Mouse (Mus musculus) forebrain, embryonic 13.5 days (tissue): Measurements from ENCODE around the gene Morn2. TPM values are rescaled to one million over a fixed set of nuclear protein-coding genes. Genes with fewer than 3 reads are reported as not detected.
A peak's percentile ranks its signal among the peaks of the same experiment; 100 is the strongest.
"Not testable (repeated sequence)": the region's sequence is repeated elsewhere in the genome, so short reads cannot be mapped to it uniquely, and the experiment has no call there.

Experiments
- ATAC-seq: fragments of 200-750 bp; cut with Nextera tagmentation; 2 replicates; pipeline ENCODE4 v1.8.0; 2017
- H3K27ac ChIP-seq: fragments of 300-500 bp; sonication (generic); 2 replicates; pipeline ENCODE4 v1.5.1; 2015; ENCODE audit warnings: inconsistent platforms, mild to moderate bottlenecking, moderate library complexity
- H3K27me3 ChIP-seq: fragments of 300-500 bp; sonication (generic); 2 replicates; pipeline ENCODE4 v1.6.1; 2015; ENCODE audit warnings: mild to moderate bottlenecking, inconsistent platforms
- H3K36me3 ChIP-seq: fragments of 300-500 bp; sonication (generic); 2 replicates; pipeline ENCODE4 v1.6.1; 2015; ENCODE audit warnings: mild to moderate bottlenecking, inconsistent platforms; ENCODE audit not compliant: poor library complexity, severe bottlenecking
- H3K4me1 ChIP-seq: fragments of 300-500 bp; sonication (generic); 2 replicates; pipeline ENCODE4 v1.6.1; 2015; ENCODE audit warnings: inconsistent platforms
- H3K4me2 ChIP-seq: fragments of 300-500 bp; sonication (generic); 2 replicates; pipeline ENCODE4 v1.6.1; 2015; ENCODE audit warnings: inconsistent platforms, mild to moderate bottlenecking, moderate library complexity
- H3K4me3 ChIP-seq: fragments of 300-500 bp; sonication (generic); 2 replicates; pipeline ENCODE4 v1.5.1; 2015; ENCODE audit warnings: mild to moderate bottlenecking, inconsistent platforms
- H3K9ac ChIP-seq: fragments of 300-500 bp; sonication (generic); 2 replicates; pipeline ENCODE4 v1.6.1; 2015; ENCODE audit warnings: mild to moderate bottlenecking, inconsistent platforms
- H3K9me3 ChIP-seq: fragments of 300-500 bp; sonication (generic); replicated peaks from 2 replicates; pipeline ENCODE4 v1.6.1; 2016; ENCODE audit warnings: inconsistent platforms
- WGBS: fragments of 180-500 bp; shearing (Covaris S2); methylation state at CpG from one replicate; pipeline ENCODE4 v1.1.7; 2015; 5-methylcytosine and 5-hydroxymethylcytosine counted together
- polyA plus RNA-seq: library from polyadenylated mRNA; unstranded; fragments of >200 nt; fragmentation: Nextera tagmentation; extraction: Ambion mirVana; gene quantifications from 2 replicates; pipeline ENCODE4 v1.2.1, GENCODE M21; 2015

Gene Morn2
- 49.0 and 51.0 TPM in 2 replicates for polyA plus RNA-seq

- Histone ChIP-seq H3K9ac (peak within 1 kb of the TSS; percentile 95), H3K9me3 (no peaks in the 10 kb centered on the region), H3K4me3 (peak within 1 kb of the TSS; percentile 89), H3K27ac (peak within 1 kb of the TSS; percentile 91), H3K4me2 (peak within 1 kb of the TSS; percentile 70), H3K4me1 (peaks cover 15% of the 10 kb centered on the region), H3K36me3 (no peaks in the 10 kb centered on the region), H3K27me3 (no peaks in the 10 kb centered on the region)
- peak; percentile 99 for ATAC-seq
- WGBS = under 1% methylated on average over 34 of the region's 35 CpGs
These were observed at the start of gene Morn2, which contains the start of gene Dhx57 for GRCm38 (mm10) chr17:80290074-80290657. TSS of gene Morn2 (plus strand) at chr17:80290203. TSS of gene Dhx57 (minus strand) at chr17:80290476.

- WGBS = 90% methylated on average over 9 of the region's 9 CpGs
- no peaks in the 10 kb centered on the region for H3K27me3 ChIP-seq
These were observed 48.4 kb upstream of the Morn2 start for GRCm38 (mm10) chr17:80241594-80241993.

DNA sequence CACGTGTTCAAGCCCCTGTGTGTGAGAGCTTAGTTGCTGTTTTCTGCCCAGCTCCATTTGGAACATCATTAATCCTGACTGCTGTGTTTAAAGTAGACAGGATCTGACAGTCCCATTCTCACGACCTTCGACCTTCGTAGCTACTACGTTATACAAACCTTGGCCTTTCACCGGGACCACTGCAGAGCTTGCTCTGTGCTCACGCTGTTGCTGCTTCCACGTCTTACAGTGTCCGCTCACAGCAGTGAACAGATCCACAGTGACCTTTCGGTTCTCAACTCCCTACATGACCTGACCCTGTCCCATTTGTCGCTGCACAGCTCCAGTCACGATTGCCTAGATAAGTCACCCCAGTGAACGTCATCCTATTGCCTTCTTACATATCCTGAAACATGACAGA lies 46.9 kb upstream of the Morn2 start:
- no peak overlapping the region for H3K27ac ChIP-seq
- H3K27me3 ChIP-seq = no peaks in the 10 kb centered on the region
- H3K4me2 ChIP-seq = no peak overlapping the region
- H3K9ac ChIP-seq = no peak overlapping the region
- H3K9me3 ChIP-seq = no peaks in the 10 kb centered on the region
- no peak for ATAC-seq
- peaks cover 96% of the 10 kb centered on the region for H3K36me3 ChIP-seq
- 88% methylated on average over 13 of the region's 13 CpGs for WGBS
- H3K4me1 ChIP-seq = no peaks in the 10 kb centered on the region
- no peak overlapping the region for H3K4me3 ChIP-seq

More at GRCm38 (mm10) chr17:80241594-80241993, 48.4 kb upstream of the Morn2 start:
- Histone ChIP-seq H3K9me3 (no peaks in the 10 kb centered on the region), H3K4me2 (no peak overlapping the region), H3K27ac (no peak overlapping the region), H3K9ac (no peak overlapping the region), H3K4me1 (no peaks in the 10 kb centered on the region), H3K36me3 (peaks cover 90% of the 10 kb centered on the region), H3K4me3 (no peak overlapping the region)
- ATAC-seq = no peak

- no peak overlapping the region for H3K27ac ChIP-seq
- no peak overlapping the region for H3K9ac ChIP-seq
- 85% methylated on average over 13 of the region's 13 CpGs for WGBS
- ATAC-seq = no peak
- no peaks in the 10 kb centered on the region for H3K4me1 ChIP-seq
- no peak overlapping the region for H3K4me2 ChIP-seq
- no peaks in the 10 kb centered on the region for H3K9me3 ChIP-seq
- H3K36me3 ChIP-seq = peaks cover 97% of the 10 kb centered on the region
- no peak overlapping the region for H3K4me3 ChIP-seq
- no peaks in the 10 kb centered on the region for H3K27me3 ChIP-seq
These were observed 37.1 kb upstream of the Morn2 start for GRCm38 (mm10) chr17:80252757-80253525.

- Histone ChIP-seq H3K4me3 (no peak overlapping the region), H3K4me2 (no peak overlapping the region), H3K9me3 (no peaks in the 10 kb centered on the region), H3K9ac (no peak overlapping the region), H3K4me1 (no peaks in the 10 kb centered on the region), H3K27ac (no peak overlapping the region), H3K27me3 (no peaks in the 10 kb centered on the region), H3K36me3 (peaks cover 97% of the 10 kb centered on the region)
- no peak for ATAC-seq
- WGBS = 95% methylated on average over 5 of the region's 5 CpGs
These were observed 35.6 kb upstream of the Morn2 start for GRCm38 (mm10) chr17:80254421-80254820.

- no peak overlapping the region for H3K4me3 ChIP-seq
- peak; percentile 38; the same call in 1 of the 2 replicates for ATAC-seq
- no peaks in the 10 kb centered on the region for H3K27me3 ChIP-seq
- H3K27ac ChIP-seq = no peak overlapping the region
- no peaks in the 10 kb centered on the region for H3K4me1 ChIP-seq
- H3K4me2 ChIP-seq = no peak overlapping the region
- H3K9me3 ChIP-seq = no peaks in the 10 kb centered on the region
- WGBS = 54% methylated on average over 13 of the region's 13 CpGs
- no peak overlapping the region for H3K9ac ChIP-seq
- peaks cover 97% of the 10 kb centered on the region for H3K36me3 ChIP-seq
These were observed 34.8 kb upstream of the Morn2 start for GRCm38 (mm10) chr17:80255208-80255607.

GRCm38 (mm10) chr17:80267065-80267464 lies 22.9 kb upstream of the Morn2 start:
- H3K9ac ChIP-seq = no peak overlapping the region
- no peak overlapping the region for H3K4me3 ChIP-seq
- no peak overlapping the region for H3K27ac ChIP-seq
- H3K4me1 ChIP-seq = no peaks in the 10 kb centered on the region
- H3K9me3 ChIP-seq = no peaks in the 10 kb centered on the region
- no peak overlapping the region for H3K4me2 ChIP-seq
- 95% methylated on average over 4 of the region's 4 CpGs for WGBS
- ATAC-seq = no peak
- peaks cover 92% of the 10 kb centered on the region for H3K36me3 ChIP-seq
- no peaks in the 10 kb centered on the region for H3K27me3 ChIP-seq

DNA sequence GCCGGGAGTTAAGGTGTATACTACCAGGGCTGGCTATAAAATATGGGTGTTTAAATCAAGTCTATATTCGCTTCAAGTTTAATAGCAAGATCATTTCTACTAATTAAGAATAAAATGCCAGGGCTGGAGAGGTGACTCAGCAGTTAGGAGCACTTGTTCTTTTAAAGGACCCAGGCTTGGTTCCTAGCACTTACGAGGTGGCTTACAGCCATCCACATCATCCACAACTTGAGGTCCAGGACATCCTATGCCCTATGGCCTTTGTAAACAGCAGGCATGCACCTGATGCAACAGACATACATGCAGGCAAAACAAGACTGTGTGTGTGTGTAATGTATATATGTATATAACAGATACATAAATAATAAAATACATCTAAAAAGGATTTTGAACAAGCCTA lies 21.9 kb upstream of the Morn2 start:
- Histone ChIP-seq H3K27ac (no peak overlapping the region), H3K4me3 (no peak overlapping the region), H3K4me2 (no peak overlapping the region), H3K9ac (no peak overlapping the region), H3K36me3 (peaks cover 92% of the 10 kb centered on the region), H3K27me3 (no peaks in the 10 kb centered on the region), H3K4me1 (no peaks in the 10 kb centered on the region), H3K9me3 (no peaks in the 10 kb centered on the region)
- 93% methylated on average over 3 of the region's 3 CpGs for WGBS
- ATAC-seq = no peak

- H3K4me1 ChIP-seq, H3K9me3 ChIP-seq, H3K4me2 ChIP-seq, ATAC-seq, H3K27me3 ChIP-seq, H3K4me3 ChIP-seq, H3K27ac ChIP-seq, H3K9ac ChIP-seq: not testable (repeated sequence)
- WGBS = 94% methylated on average over 7 of the region's 7 CpGs
- peaks cover 92% of the 10 kb centered on the region for H3K36me3 ChIP-seq
These were observed 19.4 kb upstream of the Morn2 start for GRCm38 (mm10) chr17:80270622-80271021.

GRCm38 (mm10) chr17:80278255-80278654 lies 11.7 kb upstream of the Morn2 start:
- no peak overlapping the region for H3K4me2 ChIP-seq
- H3K4me1 ChIP-seq = no peaks in the 10 kb centered on the region
- no peak overlapping the region for H3K4me3 ChIP-seq
- H3K36me3 ChIP-seq = peaks cover 75% of the 10 kb centered on the region
- WGBS = 92% methylated on average over 4 of the region's 4 CpGs
- no peaks in the 10 kb centered on the region for H3K27me3 ChIP-seq
- no peak overlapping the region for H3K27ac ChIP-seq
- no peak for ATAC-seq
- H3K9me3 ChIP-seq = no peaks in the 10 kb centered on the region
- no peak overlapping the region for H3K9ac ChIP-seq

DNA sequence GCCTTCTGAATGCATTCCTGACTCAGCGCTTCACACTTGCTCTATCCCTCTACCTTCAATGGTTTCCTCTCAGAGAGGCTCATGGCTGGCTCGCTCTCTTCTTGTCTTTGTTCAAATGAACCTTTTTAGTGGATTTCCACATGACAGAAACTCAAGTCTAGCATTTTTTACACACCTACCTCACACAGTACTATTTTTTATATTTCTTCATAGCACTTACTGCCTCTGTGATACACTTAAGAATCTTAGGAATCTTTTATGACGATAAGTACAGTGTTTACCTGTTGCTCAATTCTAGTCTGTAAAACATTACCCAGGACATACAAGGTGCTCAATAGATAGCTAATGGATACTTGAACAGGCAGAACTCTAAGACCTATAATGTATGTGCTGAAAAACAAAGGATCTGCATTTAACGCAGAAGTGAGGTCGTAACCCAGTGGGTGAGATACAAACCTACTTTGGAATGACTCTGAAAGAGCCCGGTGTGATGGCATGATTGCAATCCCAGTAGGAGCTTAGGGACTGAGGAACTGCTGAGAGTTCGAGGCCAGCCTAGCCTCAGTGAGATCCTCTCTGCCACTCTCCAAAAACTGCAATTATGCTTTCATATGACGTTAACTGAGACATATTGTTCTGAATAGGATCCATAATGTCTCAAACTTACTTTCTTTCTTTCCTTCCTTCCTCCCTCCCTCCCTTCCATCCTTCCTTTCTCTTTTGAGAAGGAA lies 10.5 kb upstream of the Morn2 start:
- 95% methylated on average over 8 of the region's 8 CpGs for WGBS
- H3K36me3 ChIP-seq = peaks cover 63% of the 10 kb centered on the region
- no peak overlapping the region for H3K4me2 ChIP-seq
- H3K9me3 ChIP-seq = no peaks in the 10 kb centered on the region
- ATAC-seq = no peak
- no peak overlapping the region for H3K27ac ChIP-seq
- H3K4me3 ChIP-seq = no peak overlapping the region
- no peak overlapping the region for H3K9ac ChIP-seq
- no peaks in the 10 kb centered on the region for H3K4me1 ChIP-seq
- no peaks in the 10 kb centered on the region for H3K27me3 ChIP-seq

- no peak overlapping the region for H3K9ac ChIP-seq
- H3K4me2 ChIP-seq = no peak overlapping the region
- H3K27ac ChIP-seq = no peak overlapping the region
- H3K9me3 ChIP-seq = no peaks in the 10 kb centered on the region
- WGBS = 85% methylated on average over 4 of the region's 4 CpGs
- no peak for ATAC-seq
- H3K4me3 ChIP-seq = no peak overlapping the region
- H3K4me1 ChIP-seq = peaks cover 15% of the 10 kb centered on the region
- H3K27me3 ChIP-seq = no peaks in the 10 kb centered on the region
- H3K36me3 ChIP-seq = peaks cover 16% of the 10 kb centered on the region
These were observed 5.6 kb upstream of the Morn2 start for GRCm38 (mm10) chr17:80284446-80284845.
